Mouse (Mus musculus): ENCODE measurements at regions not wholly inside any gene's neighbourhood (a gene's known extent, or its start where the extent isn't known, plus 50 kb on each side); places are given as distances from the start of the nearest gene placed in this dataset.
"Not testable (repeated sequence)": the region's sequence is repeated elsewhere in the genome, so short reads cannot be mapped to it uniquely, and the experiment has no call there.

GRCm38 (mm10) chr10:25695798-25696197 is 159.7 kb upstream of the Smlr1 start:
- no peak for DNase-seq (ENCODE audit: extremely low spot score)

- peak; percentile 61 for DNase-seq (ENCODE audit: extremely low spot score)
Observed at GRCm38 (mm10) chr10:25681243-25681642, 145.2 kb upstream of the Smlr1 start.

GRCm38 (mm10) chr10:25677889-25678288 is 141.8 kb upstream of the Smlr1 start:
- DNase-seq (ENCODE audit: extremely low spot score) = no peak

- DNase-seq (ENCODE audit: extremely low spot score) = no peak
Observed at GRCm38 (mm10) chr10:25675368-25675767, 139.3 kb upstream of the Smlr1 start.

GRCm38 (mm10) chr10:25670061-25670460 is 134.0 kb upstream of the Smlr1 start:
- DNase-seq (ENCODE audit: extremely low spot score) = no peak

- no peak for DNase-seq (ENCODE audit: extremely low spot score)
Observed at GRCm38 (mm10) chr10:25652742-25653563, 116.9 kb upstream of the Smlr1 start.

- no peak for DNase-seq (ENCODE audit: extremely low spot score)
Observed at GRCm38 (mm10) chr10:25647740-25648139, 111.7 kb upstream of the Smlr1 start.

- no peak for DNase-seq (ENCODE audit: extremely low spot score)
Observed at GRCm38 (mm10) chr10:25643518-25643993, 107.5 kb upstream of the Smlr1 start.

GRCm38 (mm10) chr10:25642079-25642696 is 106.1 kb upstream of the Smlr1 start:
- no peak for DNase-seq (ENCODE audit: extremely low spot score)

GRCm38 (mm10) chr10:25633058-25633614 is 97.1 kb upstream of the Smlr1 start:
- DNase-seq (ENCODE audit: extremely low spot score) = no peak

- no peak for DNase-seq (ENCODE audit: extremely low spot score)
Observed at GRCm38 (mm10) chr10:25632306-25632705, 96.2 kb upstream of the Smlr1 start.

- no peak for DNase-seq (ENCODE audit: extremely low spot score)
Observed at GRCm38 (mm10) chr10:25622585-25622984, 86.5 kb upstream of the Smlr1 start.

GRCm38 (mm10) chr10:25621747-25622134 is 85.7 kb upstream of the Smlr1 start:
- not testable (repeated sequence) for DNase-seq (ENCODE audit: extremely low spot score)

GRCm38 (mm10) chr10:25620939-25621746 is 85.1 kb upstream of the Smlr1 start:
- DNase-seq (ENCODE audit: extremely low spot score) = peak; percentile 26

- DNase-seq (ENCODE audit: extremely low spot score) = no peak
Observed at GRCm38 (mm10) chr10:25619702-25620101, 83.6 kb upstream of the Smlr1 start.

GRCm38 (mm10) chr10:25601471-25601870 is 65.4 kb upstream of the Smlr1 start:
- no peak for DNase-seq (ENCODE audit: extremely low spot score)

GRCm38 (mm10) chr10:25589316-25589645 is 53.2 kb upstream of the Smlr1 start:
- no peak for DNase-seq (ENCODE audit: extremely low spot score)

- no peak for DNase-seq (ENCODE audit: extremely low spot score)
Observed at GRCm38 (mm10) chr10:25588611-25589315, 52.7 kb upstream of the Smlr1 start.
